Mouse (Mus musculus) liver, embryonic 14.5 days (tissue): Measurements from ENCODE around the gene Insrr.

ENCODE experiments used
- CTCF ChIP-seq: IDR thresholded peaks from 2 replicates; pipeline ENCODE4 v1.5.1; 2016; ENCODE audit warnings: antibody characterized with exemption, low read depth, control low read depth
- EP300 ChIP-seq: IDR thresholded peaks from 2 replicates; pipeline ENCODE4 v1.6.1; 2016; ENCODE audit warnings: antibody characterized with exemption, low read depth

DNA sequence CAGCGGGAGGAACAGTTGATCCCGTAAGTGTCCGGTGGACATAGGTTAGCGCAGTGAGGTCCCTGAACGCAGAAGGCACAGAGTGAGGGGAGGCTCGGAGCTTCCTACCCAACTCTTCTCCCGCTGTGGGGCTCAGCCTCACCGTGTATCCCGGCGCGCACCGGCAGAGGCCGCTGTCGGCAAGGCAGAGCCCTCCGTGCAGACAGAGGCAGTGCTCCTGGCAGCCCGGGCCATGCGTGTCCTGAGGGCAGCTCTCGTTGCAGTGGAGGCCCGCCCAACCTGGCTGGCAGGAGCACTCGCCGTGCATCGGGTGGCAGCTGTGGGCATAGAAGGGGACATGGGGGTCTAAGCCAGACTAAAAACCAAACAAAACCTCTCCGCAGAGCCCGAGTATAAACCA lies 40.8 kb upstream of the Insrr start:
- no peak for TF ChIP-seq EP300
- TF ChIP-seq CTCF = peak; percentile 93
